Mouse (Mus musculus) thymus, postnatal 4 days (tissue): ENCODE data around the gene Maml3.

ENCODE experiments used
- DNase-seq: peaks from one replicate; pipeline ENCODE4 v3.0.0; 2021

Gene Maml3

DNA sequence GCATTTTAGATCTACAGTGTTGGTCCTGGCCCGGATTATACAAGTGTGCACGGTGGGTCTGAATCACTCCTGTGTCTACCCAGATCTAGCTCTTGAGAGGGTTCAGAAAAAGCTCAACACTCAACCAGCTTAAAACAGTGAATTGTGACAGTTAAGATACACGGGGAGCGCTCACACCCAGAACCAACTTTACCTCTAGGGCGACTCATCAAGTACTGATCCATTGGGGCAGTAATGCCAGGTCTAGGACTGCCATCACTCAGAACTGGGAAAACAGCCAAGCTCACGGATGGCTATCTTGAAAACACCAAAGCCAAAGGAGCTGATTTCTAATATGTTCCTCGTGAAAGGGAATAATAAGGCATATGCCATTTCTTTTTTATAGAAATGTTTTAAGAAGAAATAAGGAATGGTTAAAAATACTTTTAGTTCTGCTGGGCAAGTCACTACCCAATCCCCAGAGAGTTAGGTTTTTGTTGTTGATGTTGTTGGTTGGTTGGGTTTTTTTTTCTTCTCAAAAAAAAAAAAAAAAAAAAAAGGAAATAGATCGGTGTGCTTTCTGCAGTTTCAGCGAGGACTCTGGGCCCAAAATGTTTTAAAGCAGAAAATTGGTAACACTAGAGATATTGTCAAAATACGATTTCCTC is 103.9 kb downstream of the Maml3 start:
- no peak for DNase-seq

DNA sequence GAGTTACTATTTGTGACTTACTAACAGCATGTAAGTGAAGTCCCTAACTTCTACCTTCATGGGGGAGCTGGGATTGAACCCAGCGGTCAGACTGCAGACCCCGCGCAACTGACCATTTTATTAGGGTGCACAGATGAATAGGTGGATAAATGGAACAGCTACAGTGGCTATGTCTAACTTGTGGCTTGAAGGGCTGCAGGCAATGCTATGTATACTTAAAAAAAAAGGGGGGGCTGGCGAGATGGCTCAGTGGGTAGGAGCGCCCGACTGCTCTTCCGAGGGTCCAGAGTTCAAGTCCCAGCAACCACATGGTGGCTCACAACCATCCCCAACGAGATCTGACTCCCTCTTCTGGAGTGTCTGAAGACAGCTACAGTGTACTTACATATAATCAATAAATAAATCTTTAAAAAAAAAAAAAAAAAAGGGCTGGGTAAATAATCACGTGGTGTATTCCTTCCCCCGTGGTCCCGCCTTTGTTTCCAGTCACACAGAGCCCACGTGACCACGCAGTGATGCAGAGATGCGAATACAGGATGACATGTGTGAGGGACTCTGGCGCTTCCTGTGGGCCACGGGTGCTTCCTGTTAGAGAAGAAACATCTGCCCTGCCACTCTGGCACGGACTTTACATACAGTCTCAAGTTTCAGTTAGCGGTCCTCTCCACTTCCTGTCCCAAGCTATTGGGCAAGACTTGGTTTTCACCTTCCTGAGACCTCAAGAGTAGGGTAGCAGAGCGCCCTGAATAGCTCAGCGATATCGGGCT is 105.0 kb downstream of the Maml3 start:
- peak; percentile 82 for DNase-seq

DNA sequence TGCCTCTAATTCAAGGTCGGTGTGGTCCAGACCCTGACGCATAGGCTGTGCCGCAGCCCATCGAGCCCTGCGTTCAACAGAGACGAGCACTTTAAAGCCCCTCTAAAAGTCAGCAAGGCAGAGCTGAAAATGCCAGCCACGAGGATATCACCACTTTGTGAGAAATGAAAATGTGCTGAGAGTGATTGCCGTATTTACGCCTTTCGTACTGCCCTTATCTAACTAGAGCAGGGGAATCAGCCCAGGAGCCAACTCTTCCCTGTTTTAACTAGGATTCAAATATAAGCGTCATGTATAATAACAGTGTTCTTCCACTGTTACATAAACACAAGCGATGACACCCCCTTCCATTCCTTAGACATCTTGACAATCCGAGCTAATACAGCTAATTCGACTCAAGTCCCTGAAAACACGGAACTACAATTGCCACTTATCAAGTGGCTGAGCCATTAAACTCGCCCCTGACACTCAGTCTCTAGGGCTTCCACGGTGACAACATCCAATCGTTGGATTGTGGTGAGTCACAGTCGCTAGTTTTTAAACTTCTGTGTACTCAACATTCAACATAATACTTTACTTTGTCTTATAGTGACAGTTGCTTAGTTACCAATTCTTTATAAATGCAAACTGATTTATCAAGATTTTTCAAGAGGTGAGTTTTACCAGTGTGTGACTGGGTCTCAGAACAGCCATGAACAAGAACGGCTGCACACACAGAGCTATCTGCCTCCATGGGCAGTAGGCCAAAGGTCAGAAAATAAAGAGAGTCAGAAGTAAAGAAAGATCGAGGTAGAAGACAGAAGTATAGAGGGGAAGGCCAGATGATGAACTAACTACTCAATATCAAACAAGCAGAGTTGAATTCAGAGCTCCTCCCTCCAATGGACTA is 106.1 kb downstream of the Maml3 start:
- no peak for DNase-seq

DNA sequence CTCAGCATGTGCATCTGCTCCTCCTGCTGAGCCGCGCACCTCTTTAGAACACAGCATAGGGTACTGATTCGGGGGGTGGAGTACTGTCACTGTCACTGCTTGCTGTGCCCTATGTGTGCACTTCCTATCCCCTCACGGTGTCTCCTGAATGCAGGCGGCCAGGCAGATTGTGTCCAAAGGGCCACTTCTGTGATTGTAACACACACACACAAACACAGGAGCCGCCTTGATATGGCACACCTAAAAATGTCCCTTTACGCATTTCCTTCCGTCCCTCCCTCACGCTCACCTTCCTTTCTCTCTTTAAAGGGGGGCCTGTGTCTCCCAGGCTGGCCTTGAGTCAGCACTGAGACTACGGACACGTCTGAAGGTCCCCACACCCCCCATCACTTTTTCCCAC is 107.3 kb downstream of the Maml3 start:
- DNase-seq = no peak

DNA sequence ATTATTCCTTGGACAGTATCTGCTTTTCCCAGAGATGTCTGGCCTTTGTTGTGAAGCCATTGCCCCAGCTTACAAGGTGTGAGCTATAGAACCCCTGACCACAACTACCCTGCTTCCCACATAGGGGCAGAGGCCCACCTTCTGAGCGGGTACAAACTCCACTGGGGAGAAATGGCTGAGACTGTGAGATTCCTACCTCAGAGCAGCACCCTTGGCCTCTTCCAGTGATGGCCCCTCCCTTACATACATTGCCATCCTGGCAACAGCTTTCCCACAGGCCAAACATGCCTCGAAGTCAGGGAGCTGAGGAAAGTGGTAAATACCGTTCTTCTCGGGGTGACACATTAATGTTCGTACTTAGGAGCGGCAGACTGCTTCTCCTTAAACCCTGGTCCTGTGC is 118.4 kb downstream of the Maml3 start:
- DNase-seq = no peak

DNA sequence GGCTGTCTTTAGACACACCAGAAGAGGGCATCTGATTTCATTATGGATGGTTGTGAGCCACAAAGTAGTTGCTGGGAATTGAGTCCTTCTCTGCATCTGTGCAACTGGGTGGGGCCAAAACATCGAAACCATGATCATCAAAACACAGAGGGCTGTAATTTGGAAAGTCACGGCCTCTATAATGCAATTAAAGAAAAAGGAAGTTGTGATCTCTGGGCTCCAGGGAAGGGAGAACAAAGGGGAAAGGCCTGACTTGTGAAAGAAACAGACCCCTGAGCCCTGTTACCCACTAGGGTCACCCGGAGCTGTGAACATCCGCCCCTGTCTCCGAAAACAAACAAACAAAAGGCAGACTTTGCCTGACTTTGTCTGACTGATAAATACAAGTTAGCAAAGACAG is 123.4 kb downstream of the Maml3 start:
- no peak for DNase-seq

DNA sequence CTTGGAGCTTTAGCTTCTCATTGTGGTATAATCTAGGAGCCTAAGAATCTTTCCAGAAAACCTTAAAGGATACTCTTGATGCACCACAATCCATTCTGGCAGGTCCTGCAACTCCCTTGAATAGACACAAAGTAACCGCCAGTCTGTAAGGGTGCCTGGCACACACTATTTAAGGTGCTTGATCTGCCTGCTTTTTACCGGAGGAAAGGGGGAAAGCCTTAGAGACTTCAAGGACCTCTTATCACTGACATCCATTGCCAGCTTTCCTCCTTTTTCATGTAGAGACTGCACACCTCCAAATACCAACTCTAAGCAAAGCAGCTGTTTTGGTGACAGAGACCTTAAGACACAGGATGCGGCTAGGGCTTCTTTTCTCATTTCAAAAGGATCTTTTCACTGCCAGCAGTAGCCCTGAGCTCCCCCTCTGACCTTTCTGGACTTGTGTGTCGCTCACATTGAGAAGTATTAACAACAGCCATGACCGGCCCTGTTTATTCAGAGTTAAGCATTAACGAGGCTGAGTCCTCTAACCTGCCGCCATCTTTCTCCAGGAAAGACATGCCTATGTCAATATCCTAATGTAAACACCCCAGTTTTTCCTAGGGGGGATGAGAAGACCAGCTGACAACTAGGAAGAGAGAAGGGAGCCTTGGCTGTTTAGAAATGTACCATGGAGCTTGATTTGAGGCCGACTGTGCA is 127.1 kb downstream of the Maml3 start:
- no peak for DNase-seq

DNA sequence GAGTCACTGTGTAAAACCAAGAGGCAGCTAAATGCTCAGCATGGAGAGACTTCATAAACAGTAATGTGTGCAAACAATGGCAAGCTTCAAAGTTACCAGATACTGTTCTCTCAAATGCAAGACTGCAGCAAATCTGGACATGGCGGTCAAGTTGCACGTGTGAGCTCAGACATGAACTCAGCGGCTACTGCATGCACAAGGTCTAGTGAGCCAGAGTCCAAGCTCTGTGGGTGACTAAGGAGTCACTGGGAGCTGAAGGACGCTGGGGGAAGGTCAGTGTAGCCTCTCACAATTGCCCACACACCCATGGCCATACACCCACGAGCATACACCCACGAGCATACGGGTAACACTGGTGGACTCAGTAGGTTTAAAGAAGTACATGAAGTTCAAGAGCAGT is 130.3 kb downstream of the Maml3 start:
- no peak for DNase-seq

DNA sequence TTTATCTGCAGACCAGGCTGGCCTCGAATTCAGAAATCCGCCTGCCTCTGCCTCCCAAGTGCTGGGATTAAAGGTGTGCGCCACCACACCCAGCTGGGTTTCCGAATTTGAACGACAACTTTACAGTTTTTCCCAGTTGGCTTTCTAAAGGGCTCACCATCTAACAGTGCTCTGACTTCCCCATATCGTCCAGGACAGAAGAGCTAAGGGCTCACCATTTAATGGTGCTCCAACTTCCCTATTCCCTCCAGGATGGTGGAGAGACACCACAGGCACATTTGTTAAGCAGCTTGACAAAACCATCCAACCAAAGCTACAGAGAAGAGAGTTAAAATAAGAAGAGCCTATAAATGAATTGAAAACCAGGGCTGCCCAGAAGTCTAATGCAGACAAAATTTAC is 130.7 kb downstream of the Maml3 start:
- no peak for DNase-seq

DNA sequence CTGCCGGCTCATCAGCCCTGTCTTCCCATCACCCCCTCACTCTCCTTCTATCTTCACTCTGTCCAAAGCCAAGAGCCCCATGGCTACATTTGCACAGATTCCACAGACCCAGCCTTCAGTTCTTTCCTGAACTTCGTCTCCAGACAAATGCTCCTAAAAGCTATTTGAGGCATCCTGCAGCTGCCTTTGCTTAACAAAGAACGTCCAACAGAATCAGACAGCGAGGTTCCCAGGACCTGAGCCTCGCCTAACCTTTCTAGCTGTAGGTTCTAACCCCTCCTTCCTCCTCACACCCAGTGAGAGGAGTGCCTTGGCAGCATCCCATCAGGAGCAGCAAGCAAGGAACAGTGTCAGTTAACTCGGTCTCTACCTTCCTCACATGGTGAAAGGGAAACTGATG is 132.3 kb downstream of the Maml3 start:
- DNase-seq = no peak

DNA sequence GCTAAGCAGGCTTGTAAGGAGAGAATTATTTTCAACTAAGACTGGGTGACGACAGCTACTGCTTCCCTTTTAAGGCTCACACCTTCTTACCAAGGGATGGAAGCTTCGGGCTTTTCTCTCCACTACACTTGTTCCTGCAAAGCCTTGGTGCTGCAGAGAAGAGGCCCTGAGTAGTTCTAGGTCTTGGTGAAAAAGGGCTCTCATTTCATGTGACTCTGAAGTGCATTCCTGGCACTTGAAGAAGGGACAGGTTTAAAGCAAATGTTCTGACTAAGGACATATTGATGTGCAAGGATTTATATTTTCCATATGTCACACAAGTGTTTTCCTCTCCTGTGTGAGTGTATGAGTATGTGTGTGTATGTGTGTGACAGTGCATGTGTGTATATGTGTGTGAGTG is 134.4 kb downstream of the Maml3 start:
- DNase-seq = no peak

DNA sequence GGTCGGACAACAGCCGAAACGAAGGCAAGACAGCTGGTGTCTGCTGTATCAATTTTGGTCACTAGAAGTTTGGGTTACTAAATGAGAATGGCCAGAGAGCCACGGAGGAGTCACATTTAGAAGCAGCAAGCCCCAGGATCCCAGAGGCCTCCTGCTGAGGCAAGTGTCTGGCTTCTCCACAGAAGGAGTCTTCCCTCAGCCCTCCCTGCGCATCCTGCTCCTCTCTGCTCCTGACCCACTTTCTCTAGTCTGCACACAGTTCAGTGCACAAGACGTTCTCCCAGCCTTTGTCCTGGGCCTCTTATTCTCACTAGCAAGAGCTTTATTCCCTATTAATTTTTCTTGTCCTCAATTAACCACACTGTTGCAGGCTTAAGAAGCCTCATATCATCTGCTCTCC is 135.4 kb downstream of the Maml3 start:
- DNase-seq = no peak

DNA sequence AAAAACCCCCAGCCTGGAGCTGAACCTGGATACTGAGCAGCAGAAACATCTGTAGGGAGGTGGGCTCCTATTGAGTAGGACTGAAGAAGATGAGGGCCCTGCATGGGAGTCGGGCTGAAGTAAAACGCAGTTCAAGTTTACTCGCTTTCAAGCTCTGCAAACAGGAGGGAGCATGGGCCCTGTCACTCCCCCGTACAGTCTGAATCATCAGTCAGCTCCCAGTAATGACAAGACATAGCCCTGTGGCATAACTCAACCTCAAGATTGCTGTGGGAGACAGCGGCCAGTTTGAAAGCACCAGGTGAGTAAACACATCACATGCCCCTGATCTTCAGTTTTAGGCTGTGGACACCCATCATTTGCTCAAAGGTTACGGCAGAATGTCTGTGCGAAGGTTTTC is 139.0 kb downstream of the Maml3 start:
- DNase-seq = no peak

DNA sequence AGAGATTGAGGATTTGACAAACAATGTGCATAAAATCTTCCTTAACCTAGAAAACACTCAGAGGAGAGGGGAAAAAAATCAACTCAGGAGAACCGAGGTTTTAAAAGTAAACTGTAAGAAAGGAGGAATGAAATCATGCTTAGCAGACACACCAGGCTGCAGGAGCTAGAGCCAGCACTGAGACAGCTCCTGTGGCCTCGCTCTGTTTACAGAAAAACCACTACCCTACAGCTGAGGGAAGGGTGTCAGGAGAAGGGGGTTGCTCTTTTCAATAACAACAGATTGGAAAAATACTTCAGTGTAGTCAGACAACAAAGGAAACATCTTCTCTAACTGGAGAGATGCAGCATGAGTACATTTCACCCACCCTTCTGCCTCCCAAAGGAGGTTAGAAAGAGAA is 139.4 kb downstream of the Maml3 start:
- no peak for DNase-seq

DNA sequence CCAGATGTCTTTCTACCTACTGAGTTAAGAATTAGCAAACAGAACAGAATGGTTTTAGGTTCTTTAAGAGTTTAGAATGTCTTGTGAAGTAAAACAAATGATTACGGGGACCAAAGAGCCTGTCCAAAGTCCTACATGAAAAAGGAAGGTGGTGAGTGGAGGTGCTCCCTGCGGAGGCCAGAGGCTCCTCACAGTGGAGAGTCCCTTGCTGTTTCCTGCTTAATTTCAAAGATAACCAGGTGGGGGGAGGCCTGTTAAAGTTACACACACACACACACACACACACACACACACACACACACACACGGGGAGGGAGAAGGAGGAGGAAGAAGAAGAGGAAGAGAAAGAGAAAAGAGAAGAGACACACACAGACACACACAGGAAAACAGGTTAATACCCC is 139.9 kb downstream of the Maml3 start:
- no peak for DNase-seq

DNA sequence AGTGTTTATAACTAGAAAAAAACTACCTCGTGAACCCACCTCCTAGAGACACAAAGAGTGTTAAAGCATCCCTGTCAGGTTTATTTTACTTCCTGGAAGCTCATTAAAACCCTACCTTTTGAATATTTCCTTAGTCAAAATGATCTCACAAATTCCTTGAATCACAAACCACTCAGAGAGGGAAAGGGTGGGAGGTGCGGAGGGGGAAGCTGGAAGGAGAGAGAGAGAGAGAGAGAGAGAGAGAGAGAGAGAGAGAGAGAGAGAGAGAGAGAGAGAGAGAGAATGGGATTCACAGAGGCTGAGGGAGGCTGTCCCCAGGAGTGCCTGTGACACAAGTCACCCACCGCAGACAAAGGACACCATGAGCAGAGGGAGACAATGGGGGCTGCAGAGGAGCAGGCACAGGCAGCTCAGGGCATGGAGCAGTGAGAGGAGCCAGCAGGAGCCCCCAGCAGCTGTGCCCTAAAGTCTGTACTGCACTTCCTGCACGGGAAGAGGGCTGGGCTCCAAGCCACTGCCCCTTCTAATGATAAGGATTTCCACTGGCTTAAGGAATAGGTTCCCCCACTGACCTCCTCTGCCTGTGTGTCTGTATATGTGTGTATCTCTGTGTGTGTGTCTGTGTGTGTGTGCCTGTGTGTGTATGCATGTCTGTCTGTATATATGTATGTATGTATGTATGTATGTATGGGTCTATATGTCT is 140.8 kb downstream of the Maml3 start:
- DNase-seq = peak; percentile 29

DNA sequence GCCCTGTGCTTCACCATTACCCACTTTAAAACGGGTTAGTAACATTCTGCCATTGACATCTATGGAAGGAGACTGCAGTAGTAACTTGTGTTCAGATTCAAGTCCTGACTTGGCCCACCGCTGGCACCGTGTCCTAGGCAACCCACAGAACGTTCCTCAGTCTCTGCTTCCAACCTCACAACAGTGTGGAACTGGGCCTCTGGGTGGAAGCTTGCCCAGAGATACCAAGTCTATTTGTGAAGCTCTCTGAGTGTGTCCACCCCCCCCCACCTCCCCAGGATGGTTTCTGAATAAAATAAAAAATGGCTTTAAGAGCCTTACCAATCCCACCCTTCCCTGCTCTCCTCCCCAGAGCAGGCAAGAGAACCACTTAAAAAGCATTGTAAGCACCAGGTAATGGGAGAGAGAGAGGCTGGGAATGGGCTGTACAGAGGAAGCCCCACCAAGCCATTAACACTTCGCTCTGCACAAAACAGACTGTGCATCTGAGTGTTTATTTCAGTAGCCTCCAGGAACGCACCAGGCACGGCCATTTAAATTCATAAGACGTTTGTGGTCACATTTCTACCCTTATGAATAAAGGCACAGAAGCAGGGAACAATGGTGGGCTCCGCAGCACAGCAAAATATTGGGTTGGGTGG is 141.6 kb downstream of the Maml3 start:
- no peak for DNase-seq

DNA sequence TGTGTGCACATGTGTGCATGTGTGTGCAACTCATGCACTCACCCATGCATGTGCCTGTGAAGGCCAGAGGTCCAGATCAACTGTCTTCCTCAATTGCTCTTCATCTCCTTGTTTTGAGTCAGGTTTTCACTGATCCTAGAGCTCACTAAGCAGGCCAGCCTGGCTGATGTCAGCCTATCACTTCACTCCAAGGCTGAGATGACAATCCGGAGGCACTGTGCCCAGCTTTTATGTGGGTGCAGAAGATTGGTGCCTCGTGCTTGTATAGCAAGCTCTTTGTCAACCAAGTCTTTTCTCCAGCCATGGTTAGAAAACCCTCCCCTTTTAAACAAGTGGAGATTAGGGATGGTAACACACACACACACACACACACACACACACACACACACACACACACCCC is 146.1 kb downstream of the Maml3 start:
- no peak for DNase-seq

DNA sequence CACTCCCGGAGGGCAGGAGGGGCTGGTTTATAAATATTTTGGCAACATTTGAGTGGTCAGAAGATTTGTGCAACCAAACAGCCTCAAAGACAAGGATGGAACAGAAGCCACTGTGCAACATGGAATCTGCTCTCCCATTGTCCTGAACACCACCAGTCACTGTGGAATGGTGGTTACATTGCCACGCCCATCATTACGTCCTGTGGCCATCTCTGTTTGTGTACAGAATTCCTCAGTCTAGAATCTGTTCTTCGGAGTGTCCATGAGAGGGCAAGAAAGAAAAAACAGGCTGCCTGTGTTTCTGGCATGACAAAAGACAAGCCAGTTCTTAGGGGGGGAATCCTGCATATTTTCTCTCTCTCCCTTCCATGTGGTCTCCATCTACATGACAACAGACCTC is 150.4 kb downstream of the Maml3 start:
- no peak for DNase-seq

DNA sequence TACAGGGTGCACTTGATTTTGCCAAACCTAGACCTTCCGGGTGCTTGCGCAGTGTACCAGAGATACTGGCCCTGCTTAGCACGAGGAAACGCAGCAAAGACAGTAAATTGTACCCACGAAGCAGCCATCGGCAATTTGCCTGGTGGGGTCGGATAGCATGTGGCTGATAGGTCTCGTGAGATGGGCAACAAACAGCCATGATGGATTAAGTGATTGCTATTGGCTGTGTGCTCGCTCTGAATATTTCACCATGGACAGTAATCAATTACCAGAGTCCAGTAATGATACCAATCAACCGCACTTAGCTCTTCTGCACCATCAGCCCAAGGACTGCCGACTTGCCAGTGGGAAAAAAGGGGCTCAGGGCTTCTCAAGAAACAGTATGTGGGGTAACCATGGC is 150.9 kb downstream of the Maml3 start:
- DNase-seq = no peak

DNA sequence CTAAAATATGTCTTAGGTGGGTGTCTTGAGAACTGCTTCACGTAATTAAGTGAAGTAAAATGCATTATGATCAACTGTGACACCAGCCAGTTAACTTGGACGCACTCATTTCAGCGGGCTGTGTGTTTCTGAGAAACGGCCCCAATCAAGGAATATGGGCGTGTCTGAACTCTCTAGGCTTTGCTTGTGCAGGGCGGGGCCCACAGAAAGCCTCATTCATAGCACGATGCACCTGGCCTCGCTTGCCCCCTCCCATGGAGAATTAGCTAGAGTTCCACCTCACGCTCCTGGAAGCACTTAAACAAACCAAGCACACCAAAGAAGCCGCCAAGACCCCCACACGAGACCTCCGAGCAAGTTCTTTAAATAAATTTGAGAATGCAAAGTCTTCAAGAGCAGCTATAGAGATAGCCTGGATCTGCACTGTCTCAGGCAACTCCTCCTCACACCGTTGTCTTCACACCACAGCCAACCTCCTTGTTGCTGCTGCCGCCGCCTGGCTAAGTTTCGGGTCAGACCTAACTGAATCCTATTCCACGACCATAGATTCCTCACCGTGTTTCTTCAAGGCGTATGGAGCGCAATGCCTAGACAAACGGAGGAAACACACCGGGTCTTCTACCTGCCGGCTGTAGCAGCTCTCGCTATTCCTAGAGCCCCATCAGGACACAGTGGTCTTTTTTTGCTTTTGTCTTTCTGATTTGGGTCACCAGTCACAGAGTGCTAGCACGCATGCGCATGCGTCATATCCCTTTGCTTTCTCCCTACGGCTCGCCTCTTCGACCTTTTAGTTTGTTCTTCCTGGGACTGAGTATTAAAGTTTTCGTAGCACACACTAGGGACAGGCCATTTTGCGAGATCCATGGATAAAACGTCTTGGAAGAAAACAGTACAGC is 151.9 kb downstream of the Maml3 start:
- no peak for DNase-seq
